Mouse (Mus musculus) liver, postnatal 0 days (tissue): Measurements from ENCODE around the gene Gm45140. TPM values are rescaled to one million over a fixed set of nuclear protein-coding genes. Genes with fewer than 3 reads are reported as not detected.
A peak's percentile ranks its signal among the peaks of the same experiment; 100 is the strongest.

ENCODE experiments used
- ATAC-seq: fragments of 200-750 bp; cut with Nextera tagmentation; 2 replicates; pipeline ENCODE4 v1.8.0; 2017; ENCODE audit warnings: mild to moderate bottlenecking, moderate library complexity
- DNase-seq: peaks from one replicate; pipeline ENCODE4 v3.0.0-alpha.2; 2016
- H3K27ac ChIP-seq: fragments of 300-500 bp; sonication (generic); 2 replicates; pipeline ENCODE4 v1.5.1; 2014; ENCODE audit warnings: antibody characterized with exemption, moderate library complexity, mild to moderate bottlenecking, low read depth
- H3K27me3 ChIP-seq: fragments of 300-500 bp; sonication (generic); 2 replicates; pipeline ENCODE4 v1.6.1; 2014; ENCODE audit warnings: low read length, control low read depth, mixed read lengths; ENCODE audit not compliant: insufficient read depth
- H3K36me3 ChIP-seq: fragments of 300-500 bp; sonication (generic); replicated peaks from 2 replicates; pipeline ENCODE4 v1.6.1; 2014; ENCODE audit warnings: mild to moderate bottlenecking, control low read depth, low read length, moderate library complexity, mixed read lengths; ENCODE audit not compliant: insufficient read depth
- H3K4me1 ChIP-seq: fragments of 300-500 bp; sonication (generic); 2 replicates; pipeline ENCODE4 v1.6.1; 2014; ENCODE audit warnings: antibody characterized with exemption, mild to moderate bottlenecking, control low read depth; ENCODE audit not compliant: insufficient read depth
- H3K4me2 ChIP-seq: fragments of 300-500 bp; sonication (generic); 2 replicates; pipeline ENCODE4 v1.6.1; 2014; ENCODE audit warnings: low read depth, mild to moderate bottlenecking, low read length, moderate library complexity, mixed read lengths
- H3K4me3 ChIP-seq: fragments of 300-500 bp; sonication (generic); 2 replicates; pipeline ENCODE4 v1.5.1; 2014; ENCODE audit warnings: low read depth, low read length
- H3K9ac ChIP-seq: fragments of 300-500 bp; sonication (generic); replicated peaks from 2 replicates; pipeline ENCODE4 v1.6.1; 2014; ENCODE audit warnings: mild to moderate bottlenecking, moderate library complexity
- H3K9me3 ChIP-seq: fragments of 300-500 bp; sonication (generic); 2 replicates; pipeline ENCODE4 v1.6.1; 2016; ENCODE audit warnings: mild to moderate bottlenecking, control low read depth, low read length, mixed read lengths
- CTCF ChIP-seq: sonication (generic); IDR thresholded peaks from 2 replicates; pipeline ENCODE4 v1.5.1; 2016; ENCODE audit warnings: antibody characterized with exemption, low read depth
- EP300 ChIP-seq: IDR thresholded peaks from 2 replicates; pipeline ENCODE4 v1.6.1; 2016; ENCODE audit warnings: antibody characterized with exemption, low read depth, mild to moderate bottlenecking
- WGBS: fragments of 180-500 bp; shearing (Covaris S2); extraction: QIAGEN DNeasy Blood & Tissue Kit; methylation state at CpG from one replicate; pipeline ENCODE4 v1.1.7; 2014; ENCODE audit not compliant: insufficient replicate concordance; 5-methylcytosine and 5-hydroxymethylcytosine counted together
- polyA plus RNA-seq: library from polyadenylated mRNA; unstranded; fragments of >200 nt; fragmentation: Nextera tagmentation; extraction: Ambion mirVana; gene quantifications from 2 replicates; pipeline ENCODE4 v1.2.1, GENCODE M21; 2015

The Gm45140 gene
- 2.8 and 3.2 TPM in 2 replicates for polyA plus RNA-seq

GRCm38 (mm10) chr6:87835695-87836094, at the start of gene Gm45140:
Gene Gm45140, minus strand, starts transcription at chr6:87835795.
- no peak within 1 kb of the TSS for H3K4me2 ChIP-seq
- no peaks in the 10 kb centered on the region for H3K9me3 ChIP-seq
- no peaks in the 10 kb centered on the region for H3K27me3 ChIP-seq
- H3K4me1 ChIP-seq, result peaks cover 12% of the 10 kb centered on the region
- H3K27ac ChIP-seq, result no peak within 1 kb of the TSS
- 91% methylated on average over 7 of the region's 7 CpGs for WGBS
- H3K9ac ChIP-seq, result no peak within 1 kb of the TSS
- H3K4me3 ChIP-seq, result no peak within 1 kb of the TSS
- H3K36me3 ChIP-seq, result peaks cover 13% of the 10 kb centered on the region
- no peak for TF ChIP-seq CTCF
- no peak for TF ChIP-seq EP300
- DNase-seq (no peak), ATAC-seq (no peak)

GRCm38 (mm10) chr6:87882816-87883215, 47.2 kb upstream of the Gm45140 start:
- no peak for DNase-seq
- 56% methylated on average over 4 of the region's 4 CpGs for WGBS
- no peak for ATAC-seq

GRCm38 (mm10) chr6:87882221-87882620, 46.6 kb upstream of the Gm45140 start:
- H3K9me3 ChIP-seq, result no peaks in the 10 kb centered on the region
- H3K4me1 ChIP-seq, result peaks cover 15% of the 10 kb centered on the region
- H3K36me3 ChIP-seq, result no peaks in the 10 kb centered on the region
- no peak overlapping the region for H3K4me2 ChIP-seq
- no peak for TF ChIP-seq CTCF
- no peak for TF ChIP-seq EP300
- ATAC-seq, result no peak
- H3K27ac ChIP-seq, result no peak overlapping the region
- 73% methylated on average over 3 of the region's 3 CpGs for WGBS
- no peaks in the 10 kb centered on the region for H3K27me3 ChIP-seq
- no peak overlapping the region for H3K9ac ChIP-seq
- H3K4me3 ChIP-seq, result no peak overlapping the region
- no peak for DNase-seq

More at GRCm38 (mm10) chr6:87882816-87883215, 47.2 kb upstream of the Gm45140 start:
- Histone ChIP-seq H3K27me3 (no peaks in the 10 kb centered on the region), H3K36me3 (no peaks in the 10 kb centered on the region), H3K4me2 (no peak overlapping the region), H3K27ac (no peak overlapping the region), H3K4me3 (no peak overlapping the region), H3K9ac (no peak overlapping the region), H3K4me1 (peaks cover 17% of the 10 kb centered on the region), H3K9me3 (no peaks in the 10 kb centered on the region)
- TF ChIP-seq CTCF (no peak), EP300 (no peak)

GRCm38 (mm10) chr6:87879628-87880027, 44.0 kb upstream of the Gm45140 start:
- Histone ChIP-seq H3K27me3 (no peaks in the 10 kb centered on the region), H3K9ac (no peak overlapping the region)
- WGBS, result 56% methylated on average over 3 of the region's 3 CpGs

GRCm38 (mm10) chr6:87879010-87879409, 43.4 kb upstream of the Gm45140 start:
- Histone ChIP-seq H3K36me3 (no peaks in the 10 kb centered on the region), H3K4me2 (no peak overlapping the region), H3K27ac (no peak overlapping the region), H3K4me1 (peaks cover 26% of the 10 kb centered on the region), H3K9ac (no peak overlapping the region), H3K27me3 (no peaks in the 10 kb centered on the region), H3K9me3 (no peaks in the 10 kb centered on the region), H3K4me3 (no peak overlapping the region)
- peak; percentile 41 for DNase-seq
- WGBS, result 22% methylated on average over 4 of the region's 4 CpGs
- TF ChIP-seq EP300 (0 out of 2 replicates have a peak, but pooled peaks have one; percentile 21), CTCF (no peak)
- ATAC-seq, result peak; percentile 66

More at GRCm38 (mm10) chr6:87879628-87880027, 44.0 kb upstream of the Gm45140 start:
- H3K4me3 ChIP-seq, result no peak overlapping the region
- H3K27ac ChIP-seq, result no peak overlapping the region
- no peaks in the 10 kb centered on the region for H3K36me3 ChIP-seq
- no peak overlapping the region for H3K4me2 ChIP-seq
- peaks cover 26% of the 10 kb centered on the region for H3K4me1 ChIP-seq
- ATAC-seq, result no peak
- TF ChIP-seq CTCF (no peak), EP300 (no peak)
- no peak for DNase-seq
- no peaks in the 10 kb centered on the region for H3K9me3 ChIP-seq

- Histone ChIP-seq H3K36me3 (no peaks in the 10 kb centered on the region), H3K4me1 (peaks cover 31% of the 10 kb centered on the region), H3K4me2 (0 out of 2 replicates have a peak overlapping the region, but pooled peaks have one; percentile 24), H3K4me3 (no peak overlapping the region), H3K27ac (peak overlapping the region; percentile 52; the same call in 1 of the 2 replicates), H3K9me3 (no peaks in the 10 kb centered on the region), H3K9ac (no peak overlapping the region), H3K27me3 (no peaks in the 10 kb centered on the region)
- WGBS, result 46% methylated on average over 13 of the region's 13 CpGs
- DNase-seq (peak; percentile 41), ATAC-seq (peak; percentile 13)
- TF ChIP-seq EP300 (no peak), CTCF (no peak)
These were observed 40.6 kb upstream of the Gm45140 start for GRCm38 (mm10) chr6:87876068-87876643.
